Mouse (Mus musculus): ENCODE results near the gene Tmem182.

Gene Tmem182

DNA sequence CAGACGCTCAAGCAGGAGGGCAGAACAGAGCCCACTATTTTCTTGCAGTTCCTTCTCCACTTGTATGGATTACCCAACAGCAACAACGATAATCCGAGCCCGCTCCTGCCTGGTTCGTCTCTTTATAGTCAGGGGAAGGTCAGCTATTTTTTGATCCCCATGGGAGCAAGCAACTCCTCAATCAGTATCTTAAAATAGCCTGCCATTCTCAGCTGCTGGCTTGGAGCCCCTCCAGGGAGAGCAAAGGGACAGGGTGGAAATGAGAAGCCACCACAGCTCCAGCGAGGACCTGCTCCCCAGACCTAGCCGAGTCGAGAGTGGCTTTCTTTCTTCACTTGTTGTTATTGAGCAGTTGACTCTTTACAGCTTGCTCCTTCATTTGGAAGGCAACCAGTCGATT lies at the start of gene Tmem182:
Gene Tmem182 (plus strand): TSS at position 251 of the 400 bp plus-strand sequence.
- no peak for DNase-seq (ENCODE audit: low spot score)

DNA sequence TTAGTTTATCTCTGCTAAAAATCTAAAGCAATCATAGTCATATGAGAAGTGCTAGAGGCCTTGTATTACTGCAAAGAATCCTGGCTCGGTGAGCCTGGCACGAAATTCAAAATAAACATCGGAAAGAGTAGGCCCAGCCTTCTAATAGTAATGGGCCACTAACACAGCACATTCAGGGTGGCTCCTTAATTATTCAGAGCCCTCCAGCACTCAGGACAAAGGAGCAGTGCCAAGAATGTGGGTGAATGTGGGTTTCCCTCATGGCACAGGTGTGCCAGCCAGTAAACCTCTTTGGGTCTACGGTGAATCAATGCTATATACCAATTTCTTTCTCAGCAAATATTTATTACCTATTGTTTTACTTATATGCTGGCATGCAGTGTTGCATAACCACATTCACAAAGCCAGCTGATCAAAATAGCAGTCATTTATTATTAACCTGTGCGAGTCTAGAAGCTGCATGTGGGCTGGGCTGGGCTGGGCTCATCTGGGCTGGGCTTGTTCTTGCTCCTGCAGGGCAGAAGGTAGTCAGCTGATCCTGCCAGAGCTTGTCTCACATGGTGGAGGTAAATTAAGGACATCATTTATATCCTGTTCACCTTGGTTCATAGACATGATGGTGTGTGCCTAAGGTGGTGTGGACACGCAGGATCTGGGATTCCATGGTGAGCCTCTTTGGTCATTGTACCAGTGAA lies 45.5 kb upstream of the Tmem182 start:
- DNase-seq (ENCODE audit: low spot score): no peak

DNA sequence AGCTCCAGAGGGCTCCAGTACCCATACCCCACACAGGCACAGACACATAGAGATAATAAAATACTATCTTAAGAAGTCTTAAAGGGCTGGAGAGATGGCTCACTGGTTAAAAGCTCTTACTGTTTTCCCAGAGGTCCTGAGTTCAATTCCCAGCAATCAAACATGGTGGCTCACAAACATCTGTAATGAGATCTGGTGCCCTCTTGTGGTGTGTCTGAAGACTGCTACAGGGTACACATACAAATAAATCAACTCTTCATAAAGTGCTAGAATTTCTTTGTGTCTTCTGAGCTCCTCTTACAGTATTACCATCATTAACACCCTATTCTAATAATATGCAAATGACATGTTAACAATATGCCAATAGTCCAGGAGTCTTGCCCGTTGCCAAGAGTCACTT lies 41.4 kb upstream of the Tmem182 start:
- DNase-seq (ENCODE audit: low spot score): no peak

DNA sequence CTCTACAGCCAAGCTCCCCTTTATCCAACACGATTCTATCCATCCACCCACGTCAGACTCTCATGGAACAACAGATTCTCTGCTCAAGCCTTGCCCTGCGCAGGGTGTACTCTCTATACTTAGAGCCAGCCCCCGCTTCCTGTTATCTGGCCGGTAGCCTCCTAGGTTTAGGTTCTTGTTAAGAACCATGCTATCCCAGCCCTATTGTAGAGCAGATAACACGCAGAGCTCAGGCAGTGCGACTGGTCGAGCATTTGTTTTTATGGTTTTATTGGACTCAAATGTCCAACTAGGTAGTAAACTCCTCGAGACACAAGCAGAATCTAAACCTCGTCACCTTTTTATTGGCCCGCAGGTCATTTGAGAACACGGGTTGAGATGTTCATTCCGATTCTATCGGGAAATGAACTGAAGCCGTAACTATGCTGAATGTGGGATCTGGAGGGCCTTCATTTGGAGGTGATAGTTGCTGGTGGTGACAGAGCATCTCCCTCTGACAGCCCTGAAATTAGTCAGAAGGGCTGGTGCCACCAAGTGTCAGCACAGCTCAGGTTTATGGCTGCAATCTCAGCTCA lies 40.6 kb upstream of the Tmem182 start:
- DNase-seq (ENCODE audit: low spot score): no peak

DNA sequence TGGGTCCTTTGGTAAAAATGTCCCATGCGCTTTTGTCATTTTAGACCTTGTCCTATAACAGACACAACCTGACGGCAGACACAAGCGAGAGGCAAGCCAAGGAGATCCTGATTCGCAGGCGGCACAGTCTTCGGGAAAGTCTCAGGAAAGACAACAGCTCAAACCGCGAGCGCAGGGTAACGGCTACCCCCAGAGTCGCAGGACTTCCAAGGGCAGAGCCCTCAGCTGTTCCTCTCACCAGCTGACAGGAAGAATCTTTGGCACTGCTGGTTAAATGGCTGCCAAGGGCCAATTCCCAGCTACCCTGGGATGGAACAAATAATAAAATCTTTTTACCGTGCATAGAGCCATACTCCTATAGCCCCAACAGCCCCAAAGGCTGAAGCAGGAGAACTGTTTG lies 39.9 kb upstream of the Tmem182 start:
- DNase-seq (ENCODE audit: low spot score): no peak

DNA sequence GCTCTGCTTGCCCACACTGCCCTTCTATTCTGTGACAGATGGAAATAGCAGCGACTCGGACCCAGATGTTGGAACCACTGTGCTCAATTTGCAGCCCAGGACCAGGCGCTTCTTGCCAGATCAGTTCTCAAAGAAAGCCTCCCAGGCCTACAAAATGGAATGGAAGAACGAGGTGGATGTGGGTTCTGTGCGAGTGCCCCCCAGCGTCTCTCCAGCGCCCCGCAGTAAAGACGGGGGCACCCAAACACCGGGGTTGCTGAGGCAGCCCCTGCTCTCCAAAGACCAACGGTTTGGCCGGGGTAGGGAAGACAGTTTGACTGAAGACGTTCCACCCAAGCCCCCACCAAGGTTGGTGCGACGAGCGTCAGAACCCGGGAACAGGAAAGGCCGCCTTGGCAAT lies 37.8 kb upstream of the Tmem182 start:
- DNase-seq (ENCODE audit: low spot score): no peak

DNA sequence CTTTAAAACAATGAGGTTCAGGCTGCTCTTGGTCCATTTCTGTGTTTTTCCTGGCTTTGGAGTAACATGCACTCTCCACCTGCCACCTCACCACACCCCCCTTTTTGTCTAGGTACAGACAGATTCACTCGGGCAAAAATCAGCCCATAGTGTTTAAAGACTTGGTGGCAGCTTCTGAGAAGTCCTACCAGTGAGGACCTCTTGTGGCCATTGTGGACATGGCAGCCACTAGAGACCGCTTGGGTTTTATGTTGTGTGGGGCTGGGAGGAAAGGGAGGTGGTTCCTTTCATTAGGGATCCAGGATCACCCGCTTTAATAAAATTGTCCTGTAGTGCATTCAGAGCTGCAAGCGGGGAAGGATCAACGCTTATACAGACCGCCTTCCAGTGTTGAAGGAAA lies 36.8 kb upstream of the Tmem182 start:
- DNase-seq (ENCODE audit: low spot score): peak; percentile 70

DNA sequence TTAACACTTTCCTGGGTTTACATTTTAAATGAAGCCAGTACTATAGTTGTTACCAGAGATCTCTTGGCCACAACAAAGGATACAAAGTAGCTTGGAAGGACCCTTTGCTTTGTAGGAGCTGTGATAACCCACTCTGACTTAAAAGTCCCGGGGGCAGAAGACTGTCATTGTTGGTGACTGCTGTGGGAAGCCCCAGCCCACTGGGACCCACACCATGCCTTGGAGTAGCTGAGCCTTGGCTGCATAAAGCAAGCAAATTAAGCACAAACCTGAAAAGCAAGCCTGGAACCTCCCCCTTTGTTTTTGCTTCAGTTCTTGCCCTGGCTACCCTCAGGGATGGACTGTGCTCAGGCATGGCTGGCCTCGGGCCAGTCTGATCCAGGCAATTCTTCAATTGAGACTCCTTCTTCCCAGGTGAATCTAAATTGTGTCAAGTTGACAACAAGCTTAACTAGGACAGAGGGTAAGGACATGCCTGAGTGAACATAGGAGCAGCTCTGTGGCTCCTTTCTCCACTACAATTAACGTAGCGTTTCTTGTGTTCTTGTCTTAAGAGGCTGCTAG lies 36.0 kb upstream of the Tmem182 start:
- peak; percentile 29 for DNase-seq (ENCODE audit: low spot score)

DNA sequence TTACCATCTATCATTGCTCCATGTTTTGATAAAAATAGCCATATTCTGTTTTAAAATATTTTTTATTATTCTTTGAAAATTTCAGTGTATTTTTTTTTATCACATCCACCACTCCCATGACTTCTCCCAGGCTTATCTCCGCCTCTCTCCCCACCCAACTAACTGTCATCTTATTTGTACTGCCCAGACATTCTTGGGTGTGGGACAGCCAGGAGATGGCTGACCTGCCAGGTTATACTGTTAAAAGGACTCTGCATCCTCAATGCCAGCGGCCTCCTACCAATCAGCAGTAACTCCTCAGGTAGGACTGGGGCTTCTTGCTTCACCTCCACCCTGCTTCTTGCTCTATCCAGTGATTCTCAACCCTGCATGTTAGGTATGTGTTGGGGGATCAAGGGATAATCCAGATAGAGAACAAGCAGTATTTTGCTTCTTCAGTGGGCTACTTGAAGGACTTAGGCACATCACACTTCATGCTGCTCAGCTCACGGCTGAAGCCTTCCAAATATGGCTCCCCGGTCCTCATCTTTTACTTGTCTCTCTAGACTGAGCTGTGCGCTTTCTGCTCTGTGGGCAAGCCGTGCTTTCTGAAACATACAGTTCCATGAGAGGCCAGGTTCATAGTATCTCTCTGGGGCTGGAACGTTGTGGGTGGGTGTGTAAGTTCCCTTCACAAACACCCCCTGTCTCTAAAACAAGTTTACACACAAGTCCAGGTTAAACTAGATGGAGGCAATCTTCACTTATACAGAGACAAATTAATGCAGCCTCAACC lies 34.0 kb upstream of the Tmem182 start:
- DNase-seq (ENCODE audit: low spot score): no peak

DNA sequence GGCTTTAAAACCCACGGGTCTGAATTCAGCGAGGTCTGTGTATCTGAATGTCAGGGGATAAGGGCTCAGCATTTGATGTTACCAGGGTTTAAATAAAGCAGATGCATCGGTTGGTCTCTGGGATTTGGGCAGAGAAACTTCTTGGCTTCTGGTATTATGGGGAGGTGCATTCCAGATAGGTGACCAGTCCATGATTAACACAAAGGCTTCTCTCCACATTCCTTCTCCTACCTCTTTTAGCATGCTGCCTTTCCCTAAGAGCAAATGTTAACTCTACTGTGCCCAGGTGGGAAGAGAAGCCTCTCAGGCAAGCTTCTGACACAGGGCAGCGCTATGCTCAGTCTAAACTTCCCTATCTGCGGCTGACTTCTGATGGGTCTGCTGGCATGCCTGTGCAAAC lies 32.2 kb upstream of the Tmem182 start:
- DNase-seq (ENCODE audit: low spot score): no peak

DNA sequence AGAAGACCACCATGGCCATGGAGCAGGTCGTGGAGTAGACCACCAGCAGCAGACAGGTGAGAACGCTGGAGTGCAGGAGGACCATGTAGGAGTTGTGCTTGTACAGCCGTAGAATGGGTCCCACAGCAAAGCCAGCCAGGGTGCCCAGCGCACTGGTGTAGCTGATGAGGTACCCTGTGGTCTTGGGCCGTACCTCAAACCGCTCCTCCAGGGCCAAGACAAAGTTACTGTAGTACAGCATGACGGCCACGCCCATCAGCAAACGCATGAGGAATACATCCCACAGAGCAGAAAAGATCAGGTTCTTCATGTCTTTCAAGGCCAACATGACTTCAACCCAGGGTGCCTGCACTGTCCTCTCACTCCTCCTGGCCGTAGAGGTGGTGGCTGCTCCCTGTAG lies 31.4 kb upstream of the Tmem182 start:
- no peak for DNase-seq (ENCODE audit: low spot score)

DNA sequence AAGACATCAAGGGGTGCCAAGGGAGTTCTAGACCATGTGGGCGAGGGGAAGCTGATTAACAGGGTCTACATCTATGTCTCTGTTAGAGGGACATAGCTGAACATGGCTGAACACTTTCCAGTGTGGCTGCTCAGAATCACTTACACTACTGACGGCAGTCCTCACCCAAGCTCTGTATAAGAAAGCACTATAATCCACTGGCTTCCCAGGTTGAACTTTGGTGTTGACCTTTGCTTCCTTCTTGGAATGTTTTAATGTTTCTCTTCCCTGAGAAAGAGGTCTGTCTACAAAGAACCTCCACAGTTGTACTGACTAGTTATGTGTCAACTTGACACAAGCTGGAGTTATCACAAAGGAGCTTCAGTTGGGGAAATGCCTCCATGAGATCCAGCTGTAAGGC lies 29.3 kb upstream of the Tmem182 start:
- DNase-seq (ENCODE audit: low spot score): no peak

DNA sequence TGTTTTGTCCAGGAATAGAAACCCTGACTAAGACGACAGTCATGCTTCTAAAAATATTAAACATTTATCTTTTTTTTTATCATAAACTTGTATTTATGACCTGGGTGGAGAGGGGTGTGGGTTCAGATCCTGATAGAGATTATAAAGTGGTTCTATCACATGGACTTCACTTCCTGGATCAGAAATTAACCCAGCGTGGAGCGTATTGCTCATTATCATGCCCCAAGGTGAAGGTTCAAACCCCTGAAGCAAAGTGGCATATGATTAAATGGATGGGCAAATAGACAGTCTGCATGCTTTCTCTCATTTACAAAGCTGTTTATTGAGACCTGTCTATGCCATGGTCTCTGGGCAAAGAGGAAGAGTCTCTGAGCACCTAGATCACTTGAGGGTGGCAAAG lies 28.6 kb upstream of the Tmem182 start:
- DNase-seq (ENCODE audit: low spot score): no peak

DNA sequence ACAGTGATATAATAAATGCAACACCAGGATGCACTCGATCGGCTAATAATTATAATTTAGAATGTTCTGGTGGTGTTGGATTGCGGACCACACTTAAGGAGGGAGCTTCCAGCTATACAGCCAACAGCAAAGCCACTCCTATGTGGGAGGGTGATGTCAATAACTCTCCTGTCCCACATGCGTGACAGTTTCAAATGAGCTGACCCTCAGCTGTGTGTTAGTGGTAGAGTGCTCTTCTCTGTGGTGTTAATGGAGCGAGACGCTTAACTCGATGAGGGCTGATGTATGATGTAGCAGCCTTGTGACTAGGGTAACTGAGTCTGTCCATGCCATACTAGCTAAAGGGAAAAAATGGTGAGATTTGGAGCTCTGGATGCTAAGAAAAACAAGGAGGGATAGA lies 22.0 kb upstream of the Tmem182 start:
- no peak for DNase-seq (ENCODE audit: low spot score)

DNA sequence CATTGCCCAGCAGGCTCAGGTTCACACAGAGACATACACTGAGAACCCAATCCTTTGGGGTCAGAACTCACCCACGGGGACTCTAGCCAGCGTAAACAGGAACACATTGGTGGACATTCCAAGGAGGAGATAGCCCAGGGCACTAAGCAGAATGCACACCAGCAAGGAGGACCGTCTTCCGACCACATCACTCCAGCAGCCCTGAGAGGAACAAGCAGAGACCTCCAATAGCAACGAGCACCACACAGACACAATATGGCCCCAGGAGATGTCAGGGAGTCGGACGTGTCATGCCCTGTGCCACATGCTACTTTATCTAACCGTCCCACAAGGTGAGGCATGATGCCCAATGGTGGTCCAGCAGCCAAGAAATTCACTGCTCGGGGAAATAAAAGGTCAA lies 21.1 kb upstream of the Tmem182 start:
- no peak for DNase-seq (ENCODE audit: low spot score)

DNA sequence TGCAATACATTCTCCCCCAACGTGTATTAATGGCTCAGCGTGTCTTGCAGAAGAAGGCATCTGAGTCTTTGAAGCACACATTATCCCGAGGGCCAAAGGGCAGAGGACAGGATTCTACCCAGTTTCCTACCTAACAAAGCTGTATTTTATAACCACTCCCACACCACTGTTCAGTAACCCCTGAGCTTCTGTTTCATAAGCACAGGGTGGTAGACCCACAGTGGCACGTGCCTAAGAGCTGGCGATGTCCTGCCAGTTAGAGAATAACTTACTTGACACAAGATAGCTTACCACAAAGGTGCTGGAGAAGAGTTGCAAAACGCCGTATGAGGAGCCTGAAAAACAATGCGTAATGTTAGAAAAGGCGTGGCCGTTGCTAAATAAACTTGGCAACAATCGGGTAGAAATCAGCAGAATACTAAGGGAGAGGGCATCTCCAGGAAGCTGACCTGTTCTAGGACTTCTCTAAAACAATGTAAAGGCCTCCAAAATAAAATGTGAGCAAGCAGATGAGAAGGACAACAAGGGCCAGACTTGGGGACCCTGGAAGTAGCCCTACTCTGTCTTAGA lies 19.4 kb upstream of the Tmem182 start:
- DNase-seq (ENCODE audit: low spot score): no peak

DNA sequence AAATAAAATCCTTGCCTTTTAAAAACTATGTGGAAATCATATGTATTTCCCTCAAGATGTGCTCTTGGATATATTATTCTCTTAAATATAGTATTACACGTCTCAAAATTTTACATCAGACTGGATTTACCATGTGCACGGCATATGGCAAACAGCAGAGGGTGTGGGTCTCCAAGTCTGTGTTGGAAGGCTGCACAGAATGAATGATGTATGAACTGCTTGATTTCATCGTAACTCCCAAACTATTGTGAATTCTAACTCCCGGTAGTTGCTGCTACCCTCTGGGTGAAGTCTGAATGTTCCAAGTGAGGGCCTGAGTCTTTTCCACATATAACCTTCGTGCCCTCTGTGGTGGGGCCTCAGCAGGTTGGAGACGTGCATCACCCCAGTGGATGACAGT lies 16.4 kb upstream of the Tmem182 start:
- DNase-seq (ENCODE audit: low spot score): no peak

DNA sequence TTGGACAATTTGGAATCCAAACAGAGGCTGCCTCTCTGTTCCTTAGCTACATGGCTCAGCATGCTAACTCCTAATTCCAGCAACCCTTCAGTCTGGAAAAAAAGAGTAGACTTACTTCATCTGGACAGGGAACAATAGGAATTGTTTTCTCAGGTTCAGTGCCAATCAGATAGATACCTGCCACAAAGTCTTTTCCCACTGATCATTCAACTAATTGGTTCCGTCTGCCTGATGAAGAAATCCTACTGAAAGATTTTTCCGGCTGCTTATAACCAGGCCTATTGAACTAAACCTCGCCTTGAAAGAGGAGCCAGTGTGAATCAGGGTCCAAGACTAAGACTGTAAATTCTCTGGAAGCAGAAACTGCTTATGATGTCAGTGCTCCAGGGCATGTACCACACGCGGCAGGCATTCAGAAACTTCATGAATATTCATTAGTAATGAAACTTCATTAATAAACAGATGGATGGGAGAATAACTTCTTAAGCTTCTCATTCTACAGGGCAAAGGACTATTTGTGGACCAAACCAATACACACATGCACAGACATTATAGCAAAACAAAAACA lies 15.7 kb upstream of the Tmem182 start:
- DNase-seq (ENCODE audit: low spot score): no peak

DNA sequence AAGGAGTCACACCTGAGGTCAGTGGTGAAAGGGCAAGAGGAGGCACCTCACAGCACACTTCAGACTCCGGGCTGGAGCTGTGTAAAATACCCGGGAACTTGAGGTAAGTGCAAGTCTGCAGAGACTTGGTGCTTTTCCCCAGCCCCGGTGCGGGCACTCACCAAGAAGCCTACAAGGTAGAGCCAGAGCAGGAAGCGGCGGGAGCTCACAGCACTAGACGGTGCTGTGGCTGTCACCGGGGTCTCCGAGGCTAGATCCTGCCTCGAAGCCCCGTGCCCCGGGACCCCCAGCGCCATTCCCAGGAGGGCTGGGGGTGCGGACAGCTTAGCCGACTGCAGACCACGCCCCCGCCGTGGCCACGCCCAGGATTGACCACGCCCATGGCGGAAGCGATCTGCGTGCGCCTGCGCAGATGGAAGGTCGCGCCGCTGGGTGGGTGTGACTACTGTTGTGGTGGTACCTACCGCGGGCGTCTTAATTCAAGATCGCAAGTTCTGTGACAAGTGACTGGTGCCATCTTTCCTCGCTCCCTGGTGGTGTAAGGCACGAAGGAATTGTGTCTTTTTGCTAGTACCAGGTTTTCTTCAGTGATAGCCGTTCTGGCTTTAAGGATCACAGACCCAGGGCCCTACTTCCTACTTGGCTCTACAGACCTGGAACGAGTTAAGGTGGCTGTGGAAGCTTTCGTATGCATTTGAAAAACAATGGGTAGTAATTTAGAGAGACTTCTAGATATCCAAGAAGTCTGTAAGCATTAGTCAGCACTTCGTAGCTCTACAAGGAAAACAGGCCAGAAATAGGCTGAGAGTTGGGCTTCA lies 14.9 kb upstream of the Tmem182 start, which contains the start of gene Mfsd9:
Gene Mfsd9 (minus strand): TSS at position 364 of the 818 bp plus-strand sequence.
- peak; percentile 98 for DNase-seq (ENCODE audit: low spot score)

DNA sequence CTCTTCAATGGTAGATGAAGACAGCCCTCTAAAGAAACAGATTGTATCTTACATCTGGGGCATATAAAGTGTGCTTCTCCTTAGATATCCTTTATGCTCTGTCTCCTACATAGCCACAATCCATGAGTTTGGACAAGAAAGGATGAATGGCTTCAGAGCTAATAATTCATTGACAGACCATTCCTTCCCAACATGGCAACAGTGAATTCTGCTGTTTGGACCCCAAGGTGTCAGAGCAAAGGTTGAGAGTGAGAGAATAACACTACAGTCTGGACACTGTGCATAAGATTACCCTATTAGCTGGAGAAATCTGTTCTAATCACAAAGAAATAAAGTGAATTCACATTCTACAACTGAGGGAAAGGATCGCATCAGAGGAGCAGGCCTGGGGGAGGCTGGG lies 9.9 kb upstream of the Tmem182 start:
- DNase-seq (ENCODE audit: low spot score): no peak

DNA sequence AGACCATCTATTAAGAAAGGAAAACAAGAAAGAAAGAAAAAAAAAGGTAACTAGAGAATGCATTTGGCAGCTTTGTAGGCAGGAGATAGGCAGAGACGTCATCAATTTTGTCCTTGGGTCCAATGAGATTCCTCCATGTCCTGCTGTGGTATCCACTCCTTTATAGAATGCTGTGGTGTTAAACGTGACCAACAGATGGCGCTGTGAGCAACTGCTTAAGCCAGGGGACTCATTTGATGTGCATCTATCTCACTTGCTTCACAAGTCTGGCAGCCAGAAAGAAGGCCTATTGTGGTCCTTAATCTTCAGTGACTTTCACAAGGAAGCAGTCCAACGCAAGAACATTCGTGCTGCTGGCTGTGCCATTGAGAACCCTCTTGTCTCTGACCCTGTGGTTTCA lies 8.1 kb upstream of the Tmem182 start:
- peak; percentile 82 for DNase-seq (ENCODE audit: low spot score)

All from testis, postnatal 10 days (tissue).